Mouse (Mus musculus) heart, embryonic 13.5 days (tissue): Measurements from ENCODE around the gene Als2cl. TPM values are rescaled to one million over a fixed set of nuclear protein-coding genes. Genes with fewer than 3 reads are reported as not detected.
A peak's percentile ranks its signal among the peaks of the same experiment; 100 is the strongest.

Source experiments
- ATAC-seq: fragments of 200-750 bp; cut with Nextera tagmentation; 2 replicates; pipeline ENCODE4 v1.8.0; 2017; ENCODE audit warnings: moderate TSS enrichment; ENCODE audit not compliant: insufficient number of reproducible peaks, low FRiP score, low TSS enrichment; ENCODE audit errors: extremely low read depth
- H3K27ac ChIP-seq: fragments of 300-500 bp; sonication (generic); replicated peaks from 2 replicates; pipeline ENCODE4 v1.5.1; 2015; ENCODE audit warnings: moderate library complexity, mild to moderate bottlenecking, inconsistent platforms
- H3K27me3 ChIP-seq: fragments of 300-500 bp; sonication (generic); replicated peaks from 2 replicates; pipeline ENCODE4 v1.6.1; 2015; ENCODE audit warnings: mild to moderate bottlenecking, inconsistent platforms
- H3K36me3 ChIP-seq: fragments of 300-500 bp; sonication (generic); 2 replicates; pipeline ENCODE4 v1.6.1; 2015; ENCODE audit warnings: mild to moderate bottlenecking, inconsistent platforms
- H3K4me1 ChIP-seq: fragments of 300-500 bp; sonication (generic); 2 replicates; pipeline ENCODE4 v1.6.1; 2015; ENCODE audit warnings: inconsistent platforms
- H3K4me2 ChIP-seq: fragments of 300-500 bp; sonication (generic); 2 replicates; pipeline ENCODE4 v1.6.1; 2015; ENCODE audit warnings: inconsistent platforms, mild to moderate bottlenecking, moderate library complexity
- H3K4me3 ChIP-seq: fragments of 300-500 bp; sonication (generic); 2 replicates; pipeline ENCODE4 v1.5.1; 2015; ENCODE audit warnings: moderate library complexity, mild to moderate bottlenecking, inconsistent platforms
- H3K9ac ChIP-seq: fragments of 300-500 bp; sonication (generic); 2 replicates; pipeline ENCODE4 v1.6.1; 2015; ENCODE audit warnings: inconsistent platforms, mild to moderate bottlenecking, moderate library complexity
- H3K9me3 ChIP-seq: fragments of 300-500 bp; sonication (generic); 2 replicates; pipeline ENCODE4 v1.6.1; 2016; ENCODE audit warnings: inconsistent platforms
- WGBS: fragments of 180-500 bp; shearing (Covaris S2); methylation state at CpG from one replicate; pipeline ENCODE4 v1.1.7; 2015; ENCODE audit warnings: mixed read lengths; 5-methylcytosine and 5-hydroxymethylcytosine counted together
- polyA plus RNA-seq: library from polyadenylated mRNA; unstranded; fragments of >200 nt; fragmentation: Nextera tagmentation; extraction: Ambion mirVana; gene quantifications from 2 replicates; pipeline ENCODE4 v1.2.1, GENCODE M21; 2015

The Als2cl gene
- polyA plus RNA-seq, 1 experiment from 2014 or later, result 0.88 TPM

GRCm38 (mm10) chr9:110899451-110900008 lies 19.9 kb downstream of the Als2cl start:
- no peaks in the 10 kb centered on the region for H3K36me3 ChIP-seq
- no peaks in the 10 kb centered on the region for H3K9me3 ChIP-seq
- H3K4me1 ChIP-seq, result peaks cover 14% of the 10 kb centered on the region; the same call in 1 of the 2 replicates
- 39% methylated on average over 10 of the region's 10 CpGs for WGBS
- no peak overlapping the region for H3K9ac ChIP-seq
- ATAC-seq, result no peak
- no peak overlapping the region for H3K4me3 ChIP-seq
- H3K4me2 ChIP-seq, result no peak overlapping the region
- no peak overlapping the region for H3K27ac ChIP-seq
- H3K27me3 ChIP-seq, result peaks cover 19% of the 10 kb centered on the region

GRCm38 (mm10) chr9:110901204-110901603 lies 21.5 kb downstream of the Als2cl start:
- no peak for ATAC-seq
- no peak overlapping the region for H3K9ac ChIP-seq
- H3K27ac ChIP-seq, result no peak overlapping the region
- H3K4me1 ChIP-seq, result peaks cover 12% of the 10 kb centered on the region; the same call in 1 of the 2 replicates
- H3K4me3 ChIP-seq, result no peak overlapping the region
- H3K9me3 ChIP-seq, result no peaks in the 10 kb centered on the region
- no peaks in the 10 kb centered on the region for H3K36me3 ChIP-seq
- 82% methylated on average over 6 of the region's 6 CpGs for WGBS
- H3K27me3 ChIP-seq, result peaks cover 8% of the 10 kb centered on the region; the same call in 1 of the 2 replicates
- no peak overlapping the region for H3K4me2 ChIP-seq

GRCm38 (mm10) chr9:110902271-110902670 lies 22.6 kb downstream of the Als2cl start:
- no peak overlapping the region for H3K4me2 ChIP-seq
- WGBS, result 58% methylated on average over 4 of the region's 4 CpGs
- H3K36me3 ChIP-seq, result no peaks in the 10 kb centered on the region
- peaks cover 8% of the 10 kb centered on the region; the same call in 1 of the 2 replicates for H3K4me1 ChIP-seq
- peaks cover 8% of the 10 kb centered on the region; the same call in 1 of the 2 replicates for H3K27me3 ChIP-seq
- no peak overlapping the region for H3K4me3 ChIP-seq
- H3K9ac ChIP-seq, result no peak overlapping the region
- ATAC-seq, result no peak
- H3K9me3 ChIP-seq, result peaks cover 4% of the 10 kb centered on the region; the same call in 1 of the 2 replicates
- H3K27ac ChIP-seq, result no peak overlapping the region

GRCm38 (mm10) chr9:110907201-110907837 lies 27.6 kb downstream of the Als2cl start:
- Histone ChIP-seq H3K9ac (no peak overlapping the region), H3K4me2 (no peak overlapping the region), H3K4me3 (no peak overlapping the region), H3K36me3 (no peaks in the 10 kb centered on the region), H3K27me3 (no peaks in the 10 kb centered on the region), H3K27ac (no peak overlapping the region), H3K9me3 (peaks cover 4% of the 10 kb centered on the region; the same call in 1 of the 2 replicates), H3K4me1 (peaks cover 1% of the 10 kb centered on the region; the same call in 1 of the 2 replicates)
- ATAC-seq, result no peak
- WGBS, result 84% methylated on average over 11 of the region's 11 CpGs

- no peak for ATAC-seq
- WGBS, result 65% methylated on average over 4 of the region's 4 CpGs
- Histone ChIP-seq H3K27ac (no peak overlapping the region), H3K4me2 (no peak overlapping the region), H3K9ac (no peak overlapping the region), H3K27me3 (no peaks in the 10 kb centered on the region), H3K36me3 (no peaks in the 10 kb centered on the region), H3K4me3 (no peak overlapping the region), H3K9me3 (peaks cover 4% of the 10 kb centered on the region; the same call in 1 of the 2 replicates), H3K4me1 (no peaks in the 10 kb centered on the region)
Observed at GRCm38 (mm10) chr9:110907838-110908630, 28.4 kb downstream of the Als2cl start.

- Histone ChIP-seq H3K4me3 (no peak overlapping the region), H3K36me3 (no peaks in the 10 kb centered on the region), H3K4me1 (no peaks in the 10 kb centered on the region), H3K27ac (no peak overlapping the region), H3K27me3 (no peaks in the 10 kb centered on the region), H3K9ac (no peak overlapping the region), H3K9me3 (peaks cover 4% of the 10 kb centered on the region; the same call in 1 of the 2 replicates), H3K4me2 (no peak overlapping the region)
- 85% methylated on average over 3 of the region's 3 CpGs for WGBS
- no peak for ATAC-seq
Observed at GRCm38 (mm10) chr9:110908631-110909016, 29.0 kb downstream of the Als2cl start.

GRCm38 (mm10) chr9:110909371-110909967 lies 29.8 kb downstream of the Als2cl start:
- H3K27ac ChIP-seq, result no peak overlapping the region
- ATAC-seq, result no peak
- no peak overlapping the region for H3K4me2 ChIP-seq
- no peak overlapping the region for H3K4me3 ChIP-seq
- H3K9ac ChIP-seq, result no peak overlapping the region
- no peaks in the 10 kb centered on the region for H3K36me3 ChIP-seq
- H3K27me3 ChIP-seq, result no peaks in the 10 kb centered on the region
- WGBS, result 64% methylated on average over 6 of the region's 6 CpGs
- H3K9me3 ChIP-seq, result peaks cover 4% of the 10 kb centered on the region; the same call in 1 of the 2 replicates
- H3K4me1 ChIP-seq, result no peaks in the 10 kb centered on the region

- Histone ChIP-seq H3K4me1 (peaks cover 3% of the 10 kb centered on the region; the same call in 1 of the 2 replicates), H3K4me3 (no peak overlapping the region), H3K27ac (no peak overlapping the region), H3K27me3 (no peaks in the 10 kb centered on the region), H3K9me3 (no peaks in the 10 kb centered on the region), H3K9ac (no peak overlapping the region), H3K4me2 (peak overlapping the region; percentile 38; the same call in 1 of the 2 replicates), H3K36me3 (no peaks in the 10 kb centered on the region)
- WGBS, result 41% methylated on average over 21 of the region's 21 CpGs
- no peak for ATAC-seq
Observed at GRCm38 (mm10) chr9:110914631-110915236, 35.1 kb downstream of the Als2cl start.

- Histone ChIP-seq H3K27ac (no peak overlapping the region), H3K9ac (no peak overlapping the region), H3K36me3 (no peaks in the 10 kb centered on the region), H3K27me3 (no peaks in the 10 kb centered on the region), H3K4me3 (no peak overlapping the region), H3K4me1 (peaks cover 3% of the 10 kb centered on the region; the same call in 1 of the 2 replicates), H3K4me2 (no peak overlapping the region), H3K9me3 (no peaks in the 10 kb centered on the region)
- WGBS, result 58% methylated on average over 8 of the region's 8 CpGs
- ATAC-seq, result no peak
Observed at GRCm38 (mm10) chr9:110915466-110915865, 35.8 kb downstream of the Als2cl start.

- Histone ChIP-seq H3K4me3 (no peak within 1 kb of the TSS), H3K36me3 (no peaks in the 10 kb centered on the region), H3K27ac (no peak within 1 kb of the TSS), H3K9me3 (no peaks in the 10 kb centered on the region), H3K9ac (no peak within 1 kb of the TSS), H3K4me1 (peaks cover 3% of the 10 kb centered on the region; the same call in 1 of the 2 replicates), H3K4me2 (no peak within 1 kb of the TSS), H3K27me3 (no peaks in the 10 kb centered on the region)
- ATAC-seq, result no peak
- 75% methylated on average over 7 of the region's 7 CpGs for WGBS
Observed at GRCm38 (mm10) chr9:110916786-110917185, 37.1 kb downstream of the Als2cl start, which contains the start of gene Fam240a. Gene Fam240a (minus strand): TSS chr9:110916861.
